Mouse (Mus musculus) hematopoietic multipotent progenitor cell, adult 10-12 weeks (in vitro differentiated cells): ENCODE data around the gene Rpl10-ps3. TPM values are rescaled to one million over a fixed set of nuclear protein-coding genes. Genes with fewer than 3 reads are reported as not detected.

Experiments
- polyA plus RNA-seq: library from polyadenylated mRNA; stranded (reverse); fragments of >175 nt; gene quantifications from 2 replicates; pipeline ENCODE4 v1.2.3, GENCODE M21; 2012; ENCODE audit warnings: low replicate concordance

Rpl10-ps3 gene
- 4.2 and 33.7 TPM in 2 replicates for polyA plus RNA-seq

DNA sequence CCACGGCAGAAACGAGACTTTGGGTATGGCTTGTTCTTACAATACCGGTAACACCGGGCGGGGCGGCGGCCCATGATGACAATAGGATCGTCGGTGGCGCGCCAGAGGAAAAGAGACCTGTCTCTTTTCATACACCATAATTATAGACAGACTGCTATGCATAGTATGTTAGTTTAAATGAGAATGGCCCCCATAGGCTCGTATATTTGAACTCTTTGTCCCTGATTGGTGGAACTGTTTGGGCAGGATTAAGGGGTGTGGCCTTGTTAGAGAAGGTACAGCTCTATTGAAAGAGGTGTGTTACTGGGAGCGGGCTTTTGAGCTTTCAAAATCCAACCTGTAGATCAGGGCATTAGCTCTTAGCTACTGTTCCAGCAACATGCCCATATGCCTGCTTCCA is at the start of gene Rpl10-ps3:
Gene Rpl10-ps3 (minus strand): TSS at position 101 of the 400 bp plus-strand sequence.

Other genes starting within 250 kb of the Rpl10-ps3 start
- gene Plet1, start 149.6 kb upstream of the Rpl10-ps3 start, polyA plus RNA-seq = not detected in 2 replicates
- gene Pts, start 183.8 kb upstream of the Rpl10-ps3 start, polyA plus RNA-seq = 23.7 and 46.7 TPM in 2 replicates
- gene Il18, start 209.9 kb upstream of the Rpl10-ps3 start, polyA plus RNA-seq = 1.6 and 9.5 TPM in 2 replicates
- gene Bco2, start 210.2 kb upstream of the Rpl10-ps3 start, polyA plus RNA-seq = 0.07 and 0.20 TPM in 2 replicates
- not detected in 2 replicates for gene Tex12, start 216.4 kb upstream of the Rpl10-ps3 start, polyA plus RNA-seq